In the genomic region with DNA sequence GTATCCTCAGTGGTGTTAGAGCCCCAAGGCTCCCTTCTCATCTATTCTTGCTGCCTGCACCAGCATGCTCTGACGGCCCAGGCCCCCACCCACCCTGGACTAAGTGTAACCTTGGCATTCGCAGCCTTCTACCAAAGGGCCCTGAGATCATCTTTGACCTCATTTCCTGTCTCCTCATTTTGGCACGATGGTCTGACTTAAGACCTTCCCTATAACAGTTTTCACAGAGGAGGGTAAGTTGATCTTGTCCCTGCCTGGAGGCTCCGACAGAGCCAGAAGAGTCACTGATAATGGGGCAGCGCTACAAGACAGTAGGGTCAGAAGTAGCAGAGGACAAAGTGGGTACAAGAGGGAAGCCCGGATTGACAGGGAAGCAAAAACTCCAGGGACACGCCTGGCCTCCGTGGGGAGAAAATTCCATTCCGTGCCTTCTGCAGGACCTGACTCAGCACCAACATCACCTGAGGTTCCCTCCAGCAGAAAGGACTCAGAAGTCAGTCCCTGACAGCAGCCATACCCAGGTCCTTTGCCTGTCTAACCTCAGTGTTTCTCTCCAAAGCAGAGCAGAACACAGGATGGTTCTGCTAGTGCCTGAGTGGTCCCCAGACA, we compare ENCODE assay signal across 8 mouse cellular contexts. TPM values are rescaled to one million over a fixed set of nuclear protein-coding genes. Genes with fewer than 3 reads are reported as not detected.
"Had no signal": no experiment of that assay in that cellular context is flagged by ENCODE, and none has a peak within 500 bp of the region (broad histone marks: within the 10 kb centered on the region; RNA-seq: fewer than 3 reads in every experiment).

No protein-coding gene starts in this region.

- ATAC-seq: liver, embryonic 12.5 days; midbrain, embryonic 16.5 days had no signal

- DNase-seq: right cerebral cortex, postnatal 14 days; thymus, postnatal 4 days had no signal

RNA-seq across cellular contexts. Expression of gene Ucp3, which starts 1.2 kb away (rescaled TPM):
- total RNA-seq: megakaryocyte-erythroid progenitor cell, adult 5-6 weeks had no signal
- polyA plus RNA-seq: macrophage; midbrain, embryonic 12.5 days; midbrain, embryonic 16.5 days; neural tube, embryonic 14.5 days had no signal
